Mouse (Mus musculus): ENCODE results near the gene C530025M09Rik. TPM values are rescaled to one million over a fixed set of nuclear protein-coding genes. Genes with fewer than 3 reads are reported as not detected.

C530025M09Rik gene
- total and polyA plus RNA-seq, 3 experiments: not detected

DNA sequence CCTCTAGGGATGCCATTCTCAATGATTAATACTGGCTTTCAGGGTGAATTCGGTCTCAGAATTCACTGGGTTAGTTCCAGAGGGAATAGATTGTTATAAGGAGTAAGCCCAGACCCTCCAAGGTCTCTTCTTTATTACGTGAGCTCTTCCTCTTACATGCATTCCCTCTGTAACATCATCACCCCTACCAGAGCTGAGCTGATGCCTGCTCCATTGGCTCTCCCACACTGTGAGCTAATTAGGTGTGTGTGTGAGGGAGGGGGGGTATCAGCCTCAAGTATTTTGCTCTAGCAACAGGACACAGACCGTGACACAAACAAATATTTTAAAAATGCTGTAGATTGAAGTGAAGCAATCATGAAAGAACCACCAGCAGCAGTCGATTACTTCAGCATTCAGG lies 17.8 kb upstream of the C530025M09Rik start:
- Histone ChIP-seq H3K27ac (ENCODE audit: control insufficient read depth, low read depth, low read length) (no peak overlapping the region), H3K4me1 (ENCODE audit: control insufficient read depth in 1 of 2, insufficient read depth in 2 of 2, low read length in 2 of 2) (no peaks in the 10 kb centered on the region), H3K36me3 (ENCODE audit: control insufficient read depth in 1 of 2, insufficient read depth in 2 of 2, low read length in 2 of 2) (no peaks in the 10 kb centered on the region), H3K27me3 (ENCODE audit: control insufficient read depth in 1 of 2, insufficient read depth in 2 of 2, low read length in 2 of 2) (no peaks in the 10 kb centered on the region), H3K4me3 (ENCODE audit: control insufficient read depth in 1 of 2, insufficient read depth in 1 of 2, low read depth in 2 of 2, low read length in 2 of 2) (no peak overlapping the region), H3K79me2 (ENCODE audit: control insufficient read depth, insufficient read depth, low read length, poor library complexity) (no peaks in the 10 kb centered on the region), H3K9me3 (replicated peaks; ENCODE audit: insufficient read depth, low read length) (no peaks in the 10 kb centered on the region), H3K9ac (ENCODE audit: control insufficient read depth, low read depth, low read length, poor library complexity, severe bottlenecking) (no peak overlapping the region)
- no peak for TF ChIP-seq MXI1 (IDR thresholded peaks at IDR 0.05; ENCODE audit: low read depth, low read length)
- TF ChIP-seq USF1 (IDR thresholded peaks at IDR 0.05; ENCODE audit: low read depth, low read length): no peak
- no peak for TF ChIP-seq GATA1 (IDR thresholded peaks at IDR 0.05; ENCODE audit: low read depth, low read length)
- no peak for TF ChIP-seq RCOR1 (IDR thresholded peaks at IDR 0.05; ENCODE audit: low read depth, low read length)
- no peak for TF ChIP-seq ELF1 (IDR thresholded peaks at IDR 0.05; ENCODE audit: low read depth, low read length)
- TF ChIP-seq POLR2AphosphoS2 (IDR thresholded peaks at IDR 0.05; ENCODE audit: low read length): no peak
- no peak for TF ChIP-seq MEF2A (IDR thresholded peaks at IDR 0.05; ENCODE audit: extremely low read depth, insufficient replicate concordance, low read depth, low read length, poor library complexity, severe bottlenecking)
- no peak for TF ChIP-seq USF2 (IDR thresholded peaks at IDR 0.05; ENCODE audit: borderline replicate concordance in 1 of 2, insufficient read depth in 1 of 2, low read depth in 1 of 2, low read length in 2 of 2)
- TF ChIP-seq SMC3 (IDR thresholded peaks at IDR 0.05; ENCODE audit: low read depth, low read length): no peak
- no peak for TF ChIP-seq POLR2AphosphoS5 (IDR thresholded peaks at IDR 0.05; ENCODE audit: borderline replicate concordance, low read depth, low read length)
- TF ChIP-seq MAX (IDR thresholded peaks at IDR 0.05; ENCODE audit: low read length): no peak
- TF ChIP-seq MYC (IDR thresholded peaks at IDR 0.05; ENCODE audit: low read depth, low read length): no peak
- TF ChIP-seq CHD2 (IDR thresholded peaks at IDR 0.05; ENCODE audit: low read length): no peak
- TF ChIP-seq TAL1 (IDR thresholded peaks at IDR 0.05; ENCODE audit: low read length): no peak
- TF ChIP-seq ZNF384 (IDR thresholded peaks at IDR 0.05; ENCODE audit: low read depth, low read length): no peak
- no peak for TF ChIP-seq E2F4 (IDR thresholded peaks at IDR 0.05; ENCODE audit: borderline replicate concordance, low read depth, low read length)
- no peak for TF ChIP-seq ZMIZ1 (IDR thresholded peaks at IDR 0.05; ENCODE audit: low read depth, low read length)
- no peak for DNase-seq (ENCODE audit: low read depth, low spot score)

DNA sequence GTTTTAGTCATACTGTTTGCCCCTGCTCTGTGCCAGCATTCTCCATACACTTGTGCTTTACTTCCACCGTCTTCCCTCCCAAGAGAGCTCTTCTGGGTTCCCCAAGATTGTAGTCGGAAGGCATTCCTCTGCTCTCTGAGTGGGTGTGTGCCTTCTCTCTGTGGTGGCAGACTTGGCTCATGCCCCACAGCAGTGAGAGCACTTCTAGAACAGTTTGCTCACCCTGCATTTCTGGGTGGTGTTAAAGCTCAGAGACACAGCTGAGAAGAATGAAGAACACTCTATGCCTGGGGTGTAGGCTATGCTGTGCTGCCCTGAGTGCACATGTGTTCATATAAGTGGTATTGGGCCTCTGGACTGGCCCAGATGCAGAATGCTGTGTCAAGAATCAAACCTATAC lies 13.6 kb upstream of the C530025M09Rik start:
- Histone ChIP-seq H3K79me2 (ENCODE audit: control insufficient read depth, insufficient read depth, low read length, poor library complexity) (no peaks in the 10 kb centered on the region), H3K4me3 (ENCODE audit: control insufficient read depth in 1 of 2, insufficient read depth in 1 of 2, low read depth in 2 of 2, low read length in 2 of 2) (no peak overlapping the region), H3K9me3 (replicated peaks; ENCODE audit: insufficient read depth, low read length) (no peaks in the 10 kb centered on the region), H3K36me3 (ENCODE audit: control insufficient read depth in 1 of 2, insufficient read depth in 2 of 2, low read length in 2 of 2) (no peaks in the 10 kb centered on the region), H3K27me3 (ENCODE audit: control insufficient read depth in 1 of 2, insufficient read depth in 2 of 2, low read length in 2 of 2) (no peaks in the 10 kb centered on the region), H3K9ac (ENCODE audit: control insufficient read depth, low read depth, low read length, poor library complexity, severe bottlenecking) (no peak overlapping the region), H3K4me1 (ENCODE audit: control insufficient read depth in 1 of 2, insufficient read depth in 2 of 2, low read length in 2 of 2) (no peaks in the 10 kb centered on the region), H3K27ac (ENCODE audit: control insufficient read depth, low read depth, low read length) (no peak overlapping the region)
- no peak for TF ChIP-seq SMC3 (IDR thresholded peaks at IDR 0.05; ENCODE audit: low read depth, low read length)
- TF ChIP-seq ZNF384 (IDR thresholded peaks at IDR 0.05; ENCODE audit: low read depth, low read length): no peak
- TF ChIP-seq JUND (IDR thresholded peaks at IDR 0.05; ENCODE audit: low read depth, low read length): no peak
- TF ChIP-seq POLR2AphosphoS5 (IDR thresholded peaks at IDR 0.05; ENCODE audit: borderline replicate concordance, low read depth, low read length): no peak
- TF ChIP-seq NELFE (IDR thresholded peaks at IDR 0.05; ENCODE audit: low read depth, low read length): no peak
- no peak for TF ChIP-seq GABPA (IDR thresholded peaks at IDR 0.05; ENCODE audit: low read depth, low read length)
- no peak for TF ChIP-seq ETS1 (IDR thresholded peaks at IDR 0.05; ENCODE audit: low read depth, low read length)
- no peak for TF ChIP-seq ZC3H11A (IDR thresholded peaks at IDR 0.05; ENCODE audit: low read depth, low read length)
- TF ChIP-seq NRF1 (IDR thresholded peaks at IDR 0.05; ENCODE audit: insufficient read depth, low read depth, low read length, poor library complexity, severe bottlenecking): no peak
- TF ChIP-seq MAX (IDR thresholded peaks at IDR 0.05; ENCODE audit: low read length): no peak
- no peak for TF ChIP-seq E2F4 (IDR thresholded peaks at IDR 0.05; ENCODE audit: borderline replicate concordance, low read depth, low read length)
- DNase-seq (ENCODE audit: low read depth, low spot score): no peak
